Mouse (Mus musculus) megakaryocyte, embryonic 14.5 days (primary cell): ENCODE measurements around the gene Thumpd1.

Experiments used
- FLI1 ChIP-seq: IDR thresholded peaks from 2 replicates; pipeline ENCODE4 v1.6.1; 2012; ENCODE audit warnings: low read length, inconsistent platforms, mixed read lengths
- GATA1 ChIP-seq: IDR thresholded peaks from 3 replicates; pipeline ENCODE4 v1.6.1; 2012; ENCODE audit warnings: mixed read lengths, low read length, inconsistent platforms, borderline replicate concordance

GRCm38 (mm10) chr7:119682699-119683098 is 37.9 kb downstream of the Thumpd1 start:
- no peak for TF ChIP-seq GATA1
- no peak for TF ChIP-seq FLI1
